Mouse (Mus musculus): ENCODE measurements around the gene Cdkl1. TPM values are rescaled to one million over a fixed set of nuclear protein-coding genes. Genes with fewer than 3 reads are reported as not detected.

Cdkl1 gene
- polyA plus RNA-seq, 1 experiment from 2014 or later: 11.9 TPM

- 54% methylated on average over 7 of the region's 7 CpGs for WGBS
- ATAC-seq (ENCODE audit: low FRiP score): no peak
Observed at GRCm38 (mm10) chr12:69759267-69759885, 31.7 kb downstream of the Cdkl1 start.

GRCm38 (mm10) chr12:69758221-69759185 is 32.6 kb downstream of the Cdkl1 start:
- no peak overlapping the region; the same call in 1 of the 2 replicates for H3K27ac ChIP-seq (replicated peaks)
- no peaks in the 10 kb centered on the region for H3K9me3 ChIP-seq (replicated peaks)
- H3K4me3 ChIP-seq (replicated peaks): peak overlapping the region; percentile 9
- H3K4me1 ChIP-seq: peaks cover 12% of the 10 kb centered on the region
- 12% methylated on average over 22 of the region's 22 CpGs for WGBS
- H3K4me2 ChIP-seq: peak overlapping the region; percentile 51
- H3K27me3 ChIP-seq (replicated peaks): no peaks in the 10 kb centered on the region
- H3K36me3 ChIP-seq: no peaks in the 10 kb centered on the region
- no peak for ATAC-seq (ENCODE audit: low FRiP score)
- 0 out of 2 replicates have a peak overlapping the region, but pooled peaks have one; percentile 14 for H3K9ac ChIP-seq (replicated peaks)

More at GRCm38 (mm10) chr12:69759267-69759885, 31.7 kb downstream of the Cdkl1 start:
- Histone ChIP-seq H3K4me2 (peak overlapping the region; percentile 51; the same call in 1 of the 2 replicates), H3K9me3 (replicated peaks) (no peaks in the 10 kb centered on the region), H3K9ac (replicated peaks) (no peak overlapping the region), H3K36me3 (no peaks in the 10 kb centered on the region), H3K27me3 (replicated peaks) (no peaks in the 10 kb centered on the region), H3K4me1 (peaks cover 12% of the 10 kb centered on the region), H3K4me3 (replicated peaks) (no peak overlapping the region), H3K27ac (replicated peaks) (no peak overlapping the region)

GRCm38 (mm10) chr12:69757418-69758141 is 33.5 kb downstream of the Cdkl1 start:
- H3K27ac ChIP-seq (replicated peaks): no peak overlapping the region
- WGBS: 16% methylated on average over 22 of the region's 22 CpGs

GRCm38 (mm10) chr12:69756015-69756414 is 35.1 kb downstream of the Cdkl1 start:
- H3K27me3 ChIP-seq (replicated peaks): no peaks in the 10 kb centered on the region
- no peak overlapping the region for H3K9ac ChIP-seq (replicated peaks)
- no peaks in the 10 kb centered on the region for H3K9me3 ChIP-seq (replicated peaks)
- 84% methylated on average over 5 of the region's 5 CpGs for WGBS
- no peak for ATAC-seq (ENCODE audit: low FRiP score)
- H3K4me3 ChIP-seq (replicated peaks): no peak overlapping the region
- no peak overlapping the region for H3K4me2 ChIP-seq
- no peak overlapping the region for H3K27ac ChIP-seq (replicated peaks)
- H3K4me1 ChIP-seq: peaks cover 12% of the 10 kb centered on the region
- no peaks in the 10 kb centered on the region for H3K36me3 ChIP-seq

More at GRCm38 (mm10) chr12:69757418-69758141, 33.5 kb downstream of the Cdkl1 start:
- Histone ChIP-seq H3K4me1 (peaks cover 12% of the 10 kb centered on the region), H3K36me3 (no peaks in the 10 kb centered on the region), H3K9me3 (replicated peaks) (no peaks in the 10 kb centered on the region), H3K4me3 (replicated peaks) (no peak overlapping the region), H3K27me3 (replicated peaks) (no peaks in the 10 kb centered on the region), H3K4me2 (peak overlapping the region; percentile 51), H3K9ac (replicated peaks) (no peak overlapping the region)
- peak; percentile 86 for ATAC-seq (ENCODE audit: low FRiP score)

GRCm38 (mm10) chr12:69753936-69754335 is 37.1 kb downstream of the Cdkl1 start:
- Histone ChIP-seq H3K9me3 (replicated peaks) (no peaks in the 10 kb centered on the region), H3K4me3 (replicated peaks) (no peak overlapping the region), H3K36me3 (no peaks in the 10 kb centered on the region), H3K27ac (replicated peaks) (no peak overlapping the region), H3K27me3 (replicated peaks) (no peaks in the 10 kb centered on the region), H3K9ac (replicated peaks) (no peak overlapping the region), H3K4me1 (peaks cover 11% of the 10 kb centered on the region), H3K4me2 (no peak overlapping the region)
- no peak for ATAC-seq (ENCODE audit: low FRiP score)
- 89% methylated on average over 5 of the region's 5 CpGs for WGBS

GRCm38 (mm10) chr12:69751864-69752341 is 39.2 kb downstream of the Cdkl1 start:
- no peak for ATAC-seq (ENCODE audit: low FRiP score)
- Histone ChIP-seq H3K36me3 (no peaks in the 10 kb centered on the region), H3K4me1 (no peaks in the 10 kb centered on the region; the same call in 1 of the 2 replicates), H3K4me3 (replicated peaks) (no peak overlapping the region), H3K27me3 (replicated peaks) (no peaks in the 10 kb centered on the region), H3K4me2 (no peak overlapping the region), H3K9me3 (replicated peaks) (no peaks in the 10 kb centered on the region), H3K9ac (replicated peaks) (no peak overlapping the region), H3K27ac (replicated peaks) (0 out of 2 replicates have a peak overlapping the region, but pooled peaks have one; percentile 18)
- 49% methylated on average over 10 of the region's 10 CpGs for WGBS

GRCm38 (mm10) chr12:69744138-69744537 is 46.9 kb downstream of the Cdkl1 start:
- ATAC-seq (ENCODE audit: low FRiP score): no peak
- H3K9me3 ChIP-seq (replicated peaks): no peaks in the 10 kb centered on the region
- no peaks in the 10 kb centered on the region; the same call in 1 of the 2 replicates for H3K36me3 ChIP-seq
- 92% methylated on average over 5 of the region's 5 CpGs for WGBS
- H3K4me1 ChIP-seq: no peaks in the 10 kb centered on the region
- no peaks in the 10 kb centered on the region for H3K27me3 ChIP-seq (replicated peaks)
- H3K4me3 ChIP-seq (replicated peaks): no peak overlapping the region
- no peak overlapping the region for H3K9ac ChIP-seq (replicated peaks)
- no peak overlapping the region for H3K27ac ChIP-seq (replicated peaks)
- no peak overlapping the region for H3K4me2 ChIP-seq

- Histone ChIP-seq H3K4me1 (no peaks in the 10 kb centered on the region), H3K36me3 (no peaks in the 10 kb centered on the region; the same call in 1 of the 2 replicates), H3K4me2 (no peak overlapping the region), H3K9me3 (replicated peaks) (no peaks in the 10 kb centered on the region), H3K27ac (replicated peaks) (no peak overlapping the region), H3K9ac (replicated peaks) (no peak overlapping the region), H3K27me3 (replicated peaks) (no peaks in the 10 kb centered on the region), H3K4me3 (replicated peaks) (no peak overlapping the region)
- WGBS: 88% methylated on average over 5 of the region's 5 CpGs
- no peak for ATAC-seq (ENCODE audit: low FRiP score)
Observed at GRCm38 (mm10) chr12:69741965-69742364, 49.1 kb downstream of the Cdkl1 start.

- H3K9ac ChIP-seq (replicated peaks): no peak overlapping the region
- H3K4me1 ChIP-seq: no peaks in the 10 kb centered on the region
- no peaks in the 10 kb centered on the region for H3K9me3 ChIP-seq (replicated peaks)
- H3K36me3 ChIP-seq: no peaks in the 10 kb centered on the region
- no peak for ATAC-seq (ENCODE audit: low FRiP score)
- 92% methylated on average over 3 of the region's 3 CpGs for WGBS
- H3K4me3 ChIP-seq (replicated peaks): no peak overlapping the region
- no peaks in the 10 kb centered on the region for H3K27me3 ChIP-seq (replicated peaks)
- no peak overlapping the region for H3K27ac ChIP-seq (replicated peaks)
- no peak overlapping the region for H3K4me2 ChIP-seq
Observed at GRCm38 (mm10) chr12:69733923-69734322, 57.1 kb downstream of the Cdkl1 start.

- Histone ChIP-seq H3K9me3 (replicated peaks) (no peaks in the 10 kb centered on the region), H3K27me3 (replicated peaks) (no peaks in the 10 kb centered on the region), H3K4me1 (no peaks in the 10 kb centered on the region), H3K36me3 (no peaks in the 10 kb centered on the region), H3K4me2 (no peak overlapping the region), H3K9ac (replicated peaks) (no peak overlapping the region), H3K4me3 (replicated peaks) (no peak overlapping the region), H3K27ac (replicated peaks) (no peak overlapping the region)
- 11% methylated on average over 2 of the region's 2 CpGs for WGBS
- ATAC-seq (ENCODE audit: low FRiP score): no peak
Observed at GRCm38 (mm10) chr12:69733518-69733917, 57.5 kb downstream of the Cdkl1 start.

- no peak overlapping the region for H3K27ac ChIP-seq (replicated peaks)
- no peak overlapping the region for H3K4me3 ChIP-seq (replicated peaks)
- no peaks in the 10 kb centered on the region for H3K9me3 ChIP-seq (replicated peaks)
- no peak for ATAC-seq (ENCODE audit: low FRiP score)
- H3K36me3 ChIP-seq: no peaks in the 10 kb centered on the region
- 36% methylated on average over 5 of the region's 5 CpGs for WGBS
- no peaks in the 10 kb centered on the region for H3K27me3 ChIP-seq (replicated peaks)
- no peak overlapping the region for H3K9ac ChIP-seq (replicated peaks)
- H3K4me2 ChIP-seq: no peak overlapping the region
- no peaks in the 10 kb centered on the region for H3K4me1 ChIP-seq
Observed at GRCm38 (mm10) chr12:69732221-69732620, 58.8 kb downstream of the Cdkl1 start.

All from neural tube, embryonic 15.5 days (tissue).